ENCODE assay signal across 8 mouse cellular contexts in genomic region chr7:104603173-104603572, GRCm38 (mm10). TPM values are rescaled to one million over a fixed set of nuclear protein-coding genes. Genes with fewer than 3 reads are reported as not detected.
A peak's percentile ranks its signal among the peaks of the same experiment; 100 is the strongest.
DNase-seq lines count a peak whose midpoint lies in the region; ATAC-seq and TF ChIP-seq lines count a peak whose summit lies in the region.

No protein-coding gene starts in this region.

- 9% methylated on average over 3 of the region's 3 CpGs for WGBS in intestine, postnatal 0 days
- WGBS in intestine, embryonic 16.5 days: 2% methylated on average over 3 of the region's 3 CpGs

- no peak overlapping the region for H3K4me3 ChIP-seq in intestine, postnatal 0 days (ENCODE audit: low read depth, low read length)
- H3K4me3 ChIP-seq in intestine, embryonic 16.5 days (ENCODE audit: low read length): no peak overlapping the region

- DNase-seq in CD8-positive naive resting alpha-beta T cell, adult 2 months (ENCODE audit: low read depth in 2 of 2, low spot score in 2 of 2): peak; percentile 52 to 70
- DNase-seq in adrenal gland, postnatal 14 days: peak; percentile 67
- peak; percentile 3 for DNase-seq in hindlimb bud, embryonic 11.5 days (ENCODE audit: extremely low spot score, low read depth, low spot score)
- DNase-seq in adipocyte (ENCODE audit: low spot score): no peak
- DNase-seq in cerebellum, postnatal 36 days: no peak

- no peak overlapping the region for H3K4me2 ChIP-seq in intestine, postnatal 0 days (replicated peaks; ENCODE audit: low read depth)
- no peak overlapping the region for H3K4me2 ChIP-seq in intestine, embryonic 16.5 days (ENCODE audit: low read depth, low read length)

- ATAC-seq in intestine, postnatal 0 days: peak; percentile 38; the same call in 1 of the 2 replicates
- no peak for ATAC-seq in intestine, embryonic 16.5 days
- peak; percentile 80 for ATAC-seq in monocyte, adult 5-6 weeks (replicated peaks; ENCODE audit: insufficient number of reproducible peaks, low FRiP score, low TSS enrichment, poor library complexity, severe bottlenecking)

- no peaks in the 10 kb centered on the region for H3K9me3 ChIP-seq in intestine, postnatal 0 days (ENCODE audit: control insufficient read depth)
- H3K9me3 ChIP-seq in intestine, embryonic 16.5 days (ENCODE audit: control insufficient read depth, low read length): no peaks in the 10 kb centered on the region

- no peaks in the 10 kb centered on the region for H3K4me1 ChIP-seq in intestine, postnatal 0 days (replicated peaks; ENCODE audit: control insufficient read depth, insufficient read depth, low read length)
- H3K4me1 ChIP-seq in intestine, embryonic 16.5 days (ENCODE audit: control insufficient read depth, insufficient read depth, low read length): no peaks in the 10 kb centered on the region

- no peak overlapping the region for H3K9ac ChIP-seq in intestine, postnatal 0 days (ENCODE audit: low read depth, low read length)
- H3K9ac ChIP-seq in intestine, embryonic 16.5 days (ENCODE audit: low read depth, low read length): no peak overlapping the region

- no peak overlapping the region for H3K27ac ChIP-seq in intestine, postnatal 0 days (ENCODE audit: low read depth, low read length)
- H3K27ac ChIP-seq in intestine, embryonic 16.5 days (ENCODE audit: low read length): no peak overlapping the region

- no peaks in the 10 kb centered on the region for H3K27me3 ChIP-seq in intestine, postnatal 0 days (replicated peaks; ENCODE audit: control insufficient read depth, insufficient read depth, low read length)
- no peaks in the 10 kb centered on the region for H3K27me3 ChIP-seq in intestine, embryonic 16.5 days (replicated peaks; ENCODE audit: control insufficient read depth, insufficient read depth, low read length)

- H3K36me3 ChIP-seq in intestine, postnatal 0 days (ENCODE audit: control insufficient read depth, insufficient read depth): no peaks in the 10 kb centered on the region
- H3K36me3 ChIP-seq in intestine, embryonic 16.5 days (ENCODE audit: control insufficient read depth, insufficient read depth, low read length): no peaks in the 10 kb centered on the region

- TF ChIP-seq CTCF in intestine, postnatal 0 days (IDR thresholded peaks at IDR 0.05; ENCODE audit: low read depth): peak; percentile 89

RNA-seq across cellular contexts. Expression of gene Olfr655, which starts 1.6 kb away (rescaled TPM):
- not detected in 2 replicates for polyA plus RNA-seq in intestine, postnatal 0 days (2015; fragmentation: Nextera tagmentation; extraction: Ambion mirVana)
- not detected in 2 replicates for polyA plus RNA-seq in intestine, embryonic 16.5 days (2015; fragmentation: Nextera tagmentation; extraction: Ambion mirVana)
- not detected in 2 replicates for total RNA-seq in adrenal gland, postnatal 14 days (2021)
- total RNA-seq in monocyte, adult 5-6 weeks (2017): not detected in 3 replicates

RNA-seq across cellular contexts. Expression of gene Olfr656, which starts 10.6 kb away (rescaled TPM):
- not detected in 2 replicates for polyA plus RNA-seq in intestine, postnatal 0 days (2015; fragmentation: Nextera tagmentation; extraction: Ambion mirVana)
- polyA plus RNA-seq in intestine, embryonic 16.5 days (2015; fragmentation: Nextera tagmentation; extraction: Ambion mirVana): not detected in 2 replicates
- not detected in 2 replicates for total RNA-seq in adrenal gland, postnatal 14 days (2021)
- total RNA-seq in monocyte, adult 5-6 weeks (2017): not detected in 3 replicates

RNA-seq across cellular contexts. Expression of gene Olfr654, which starts 16.3 kb away (rescaled TPM):
- not detected in 2 replicates for polyA plus RNA-seq in intestine, postnatal 0 days (2015; fragmentation: Nextera tagmentation; extraction: Ambion mirVana)
- polyA plus RNA-seq in intestine, embryonic 16.5 days (2015; fragmentation: Nextera tagmentation; extraction: Ambion mirVana): not detected in 2 replicates
- not detected in 2 replicates for total RNA-seq in adrenal gland, postnatal 14 days (2021)
- 0.67 TPM in 1 of 3 replicates, not detected in the others for total RNA-seq in monocyte, adult 5-6 weeks (2017)

RNA-seq across cellular contexts. Expression of gene Olfr657, which starts 21.4 kb away (rescaled TPM):
- not detected in 2 replicates for polyA plus RNA-seq in intestine, postnatal 0 days (2015; fragmentation: Nextera tagmentation; extraction: Ambion mirVana)
- not detected in 2 replicates for polyA plus RNA-seq in intestine, embryonic 16.5 days (2015; fragmentation: Nextera tagmentation; extraction: Ambion mirVana)
- total RNA-seq in adrenal gland, postnatal 14 days (2021): not detected in 2 replicates
- total RNA-seq in monocyte, adult 5-6 weeks (2017): not detected in 3 replicates

RNA-seq across cellular contexts. Expression of gene Olfr653, which starts 26.1 kb away (rescaled TPM):
- 0.03 TPM in 1 of 2 replicates, not detected in the other for polyA plus RNA-seq in intestine, postnatal 0 days (2015; fragmentation: Nextera tagmentation; extraction: Ambion mirVana)
- polyA plus RNA-seq in intestine, embryonic 16.5 days (2015; fragmentation: Nextera tagmentation; extraction: Ambion mirVana): not detected in 2 replicates
- not detected in 2 replicates for total RNA-seq in adrenal gland, postnatal 14 days (2021)
- total RNA-seq in monocyte, adult 5-6 weeks (2017): not detected in 3 replicates

Comparison
In these comparisons a context has a peak if more than half of its experiments do, and no peak if none do; other contexts are left out.
1. DNase-seq: peak in CD8-positive naive resting alpha-beta T cell, adult 2 months (2 of 2), adrenal gland, postnatal 14 days (single experiment) and hindlimb bud, embryonic 11.5 days (single experiment); none in adipocyte (single experiment) and cerebellum, postnatal 36 days (0 of 2).